Mouse (Mus musculus) neural tube, embryonic 12.5 days (tissue): ENCODE results near the gene Sh3yl1. TPM values are rescaled to one million over a fixed set of nuclear protein-coding genes. Genes with fewer than 3 reads are reported as not detected.

Experiments used
- ATAC-seq: fragments of 200-750 bp; cut with Nextera tagmentation; 2 replicates; pipeline ENCODE4 v1.8.0; 2017; ENCODE audit warnings: low read depth, mild to moderate bottlenecking, moderate TSS enrichment, moderate library complexity; ENCODE audit not compliant: low FRiP score
- H3K27ac ChIP-seq: fragments of 300-500 bp; sonication (generic); 2 replicates; pipeline ENCODE4 v1.5.1; 2016
- H3K27me3 ChIP-seq: fragments of 300-500 bp; sonication (generic); replicated peaks from 2 replicates; pipeline ENCODE4 v1.6.1; 2016; ENCODE audit warnings: mild to moderate bottlenecking
- H3K36me3 ChIP-seq: fragments of 300-500 bp; sonication (generic); 2 replicates; pipeline ENCODE4 v1.6.1; 2016; ENCODE audit warnings: mild to moderate bottlenecking
- H3K4me1 ChIP-seq: fragments of 300-500 bp; sonication (generic); 2 replicates; pipeline ENCODE4 v1.6.1; 2016
- H3K4me2 ChIP-seq: fragments of 300-500 bp; sonication (generic); replicated peaks from 2 replicates; pipeline ENCODE4 v1.6.1; 2016; ENCODE audit warnings: mild to moderate bottlenecking
- H3K4me3 ChIP-seq: fragments of 300-500 bp; sonication (generic); 2 replicates; pipeline ENCODE4 v1.5.1; 2016
- H3K9ac ChIP-seq: fragments of 300-500 bp; sonication (generic); 2 replicates; pipeline ENCODE4 v1.6.1; 2016; ENCODE audit warnings: mild to moderate bottlenecking
- H3K9me3 ChIP-seq: fragments of 300-500 bp; sonication (generic); 2 replicates; pipeline ENCODE4 v1.6.1; 2016; ENCODE audit warnings: mild to moderate bottlenecking
- WGBS: fragments of 180-500 bp; shearing (Covaris S2); methylation state at CpG from one replicate; pipeline ENCODE4 v1.1.7; 2016; 5-methylcytosine and 5-hydroxymethylcytosine counted together
- polyA plus RNA-seq: library from polyadenylated mRNA; unstranded; fragments of >200 nt; fragmentation: Nextera tagmentation; extraction: Ambion mirVana; gene quantifications from 2 replicates; pipeline ENCODE4 v1.2.1, GENCODE M21; 2016

Gene Sh3yl1
- 31.7 and 32.0 TPM in 2 replicates for polyA plus RNA-seq

DNA sequence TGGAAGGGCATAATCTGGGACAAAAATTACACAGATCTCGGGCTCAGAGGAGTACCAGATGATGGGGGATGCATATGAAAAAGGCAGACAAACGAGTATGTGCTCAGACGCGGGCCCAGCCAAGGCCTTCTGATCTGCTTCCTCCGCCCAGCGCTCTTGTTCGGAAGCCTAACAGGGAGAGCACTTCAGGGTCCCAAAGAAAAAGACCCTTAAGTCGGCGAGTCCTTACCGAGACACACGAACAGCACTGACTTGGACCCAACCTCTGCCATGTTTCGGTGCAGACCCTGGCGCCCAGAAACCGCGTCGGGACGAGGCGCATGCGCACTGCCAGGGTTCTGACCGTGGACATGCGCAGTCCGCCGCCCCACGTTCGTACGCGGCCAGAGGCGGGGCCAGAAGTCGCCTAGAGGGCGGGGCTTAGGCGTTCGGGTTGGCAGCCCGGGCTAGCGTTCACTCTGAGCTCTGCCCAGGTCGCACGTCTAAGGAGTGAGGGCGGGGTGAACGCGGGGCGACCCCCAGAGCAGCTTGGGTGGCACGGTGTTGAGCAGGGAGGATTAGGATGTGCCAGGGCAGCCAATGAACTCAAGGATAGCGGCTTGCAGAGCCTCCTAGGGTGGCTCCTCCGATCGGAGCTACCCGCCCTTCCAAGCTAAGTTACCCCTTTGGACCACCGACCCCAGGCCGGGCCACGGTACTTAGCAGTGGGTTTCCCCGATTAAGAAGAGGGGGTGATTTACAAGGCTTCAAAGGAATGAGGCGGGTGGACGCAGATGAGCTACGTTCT is at the start of gene Sh3yl1, which contains the start of gene Acp1:
Sh3yl1 (plus strand) TSS at position 408 of the 787 bp plus-strand sequence.
Acp1 (minus strand) TSS at position 329 of the 787 bp plus-strand sequence.
- Histone ChIP-seq H3K4me3 (peak within 1 kb of the TSS; percentile 57), H3K27ac (no peak within 1 kb of the TSS), H3K9ac (peak within 1 kb of the TSS; percentile 76), H3K36me3 (no peaks in the 10 kb centered on the region), H3K27me3 (no peaks in the 10 kb centered on the region), H3K9me3 (no peaks in the 10 kb centered on the region), H3K4me1 (peaks cover 7% of the 10 kb centered on the region), H3K4me2 (peak within 1 kb of the TSS; percentile 97)
- peak; percentile 98 for ATAC-seq
- under 1% methylated on average over 52 of the region's 52 CpGs for WGBS

DNA sequence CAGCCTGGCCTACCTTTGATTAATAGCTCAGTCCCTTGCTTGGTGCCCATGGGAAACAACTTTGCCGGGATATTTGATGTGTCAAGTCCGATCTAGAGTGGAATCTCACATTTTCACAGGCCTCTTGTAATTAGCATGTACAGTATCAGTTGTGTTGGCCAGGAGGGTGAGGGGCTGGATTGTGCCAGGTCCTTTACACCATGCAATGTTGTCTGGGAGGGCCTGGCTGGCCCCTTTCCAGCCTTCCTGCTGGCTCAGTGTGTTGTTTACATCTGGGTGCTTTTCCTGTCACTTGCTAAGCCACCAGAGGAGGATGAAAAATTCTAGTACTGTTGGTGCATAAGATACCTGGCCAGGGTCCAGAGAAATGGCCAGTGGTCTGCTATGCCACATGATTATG is 47.1 kb upstream of the Sh3yl1 start:
- H3K27me3 ChIP-seq: no peaks in the 10 kb centered on the region
- ATAC-seq: no peak
- no peaks in the 10 kb centered on the region for H3K9me3 ChIP-seq
- no peak overlapping the region for H3K4me3 ChIP-seq
- 67% methylated on average over 2 of the region's 2 CpGs for WGBS
- no peak overlapping the region for H3K4me2 ChIP-seq
- H3K9ac ChIP-seq: no peak overlapping the region
- H3K36me3 ChIP-seq: no peaks in the 10 kb centered on the region
- no peaks in the 10 kb centered on the region for H3K4me1 ChIP-seq
- no peak overlapping the region for H3K27ac ChIP-seq

DNA sequence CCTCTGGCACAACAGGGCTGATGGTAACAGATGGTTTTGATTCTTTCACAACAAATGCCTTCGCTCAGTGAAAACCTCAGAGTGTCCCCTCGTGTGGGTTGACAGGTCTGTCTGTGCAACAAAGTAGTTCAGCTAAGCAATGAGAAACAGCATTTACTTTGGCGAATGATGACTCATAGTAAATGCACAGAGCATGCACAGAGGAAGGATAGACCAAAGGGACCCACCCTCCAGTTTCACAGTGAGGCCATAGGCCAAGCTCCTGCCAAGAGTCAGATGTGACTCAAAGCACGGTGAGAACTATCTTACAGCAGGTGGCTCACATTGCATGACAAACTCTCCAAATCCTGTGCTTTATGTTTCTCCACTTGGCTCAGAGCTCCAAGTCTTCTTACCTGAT is 45.7 kb upstream of the Sh3yl1 start:
- Histone ChIP-seq H3K27me3 (no peaks in the 10 kb centered on the region), H3K36me3 (no peaks in the 10 kb centered on the region), H3K9ac (no peak overlapping the region), H3K9me3 (no peaks in the 10 kb centered on the region), H3K4me3 (no peak overlapping the region), H3K27ac (no peak overlapping the region), H3K4me2 (no peak overlapping the region), H3K4me1 (no peaks in the 10 kb centered on the region)
- WGBS: 86% methylated on average over 4 of the region's 4 CpGs
- no peak for ATAC-seq

DNA sequence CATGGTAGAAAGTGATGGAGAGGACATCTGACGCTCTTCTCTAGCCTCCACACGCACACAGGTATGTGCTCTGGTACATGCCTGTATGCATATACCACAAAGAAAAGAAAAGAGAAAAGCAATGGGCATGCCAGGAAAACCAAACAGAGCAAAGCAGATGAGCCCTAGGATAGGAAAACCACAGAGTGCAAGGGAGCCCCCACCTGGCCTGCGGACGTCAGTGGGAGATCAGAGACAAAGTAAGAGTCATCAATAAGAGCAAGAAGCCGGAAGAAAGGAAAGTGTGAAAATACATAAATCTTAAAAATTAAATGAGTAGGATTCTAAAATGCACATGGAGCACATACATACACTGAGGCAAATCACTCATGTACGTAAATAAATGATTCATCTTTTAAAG is 32.0 kb upstream of the Sh3yl1 start:
- Histone ChIP-seq H3K36me3 (no peaks in the 10 kb centered on the region), H3K9ac (no peak overlapping the region), H3K4me1 (peaks cover 7% of the 10 kb centered on the region), H3K27me3 (peaks cover 23% of the 10 kb centered on the region), H3K4me3 (no peak overlapping the region), H3K4me2 (no peak overlapping the region), H3K27ac (no peak overlapping the region), H3K9me3 (no peaks in the 10 kb centered on the region)
- WGBS: 74% methylated on average over 6 of the region's 6 CpGs
- ATAC-seq: no peak

DNA sequence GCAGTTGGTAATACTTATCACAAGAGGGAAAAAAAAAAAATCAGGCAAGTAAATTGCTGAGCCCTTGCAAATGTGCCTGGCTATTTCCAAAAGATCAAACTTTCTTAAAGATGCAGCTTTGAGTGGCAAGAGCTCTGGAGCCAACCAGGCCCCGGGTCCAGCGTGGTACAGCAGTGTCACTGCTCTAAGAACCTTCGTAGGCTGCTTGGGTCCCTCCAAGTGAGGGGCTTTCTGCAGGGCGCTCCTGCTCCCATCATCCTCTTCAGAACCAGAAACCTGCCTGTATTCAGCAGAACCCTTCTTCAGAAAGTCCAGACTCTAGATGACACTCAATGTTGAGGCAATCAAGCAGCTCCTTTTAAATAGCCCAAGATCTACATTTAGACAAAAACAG is 27.9 kb upstream of the Sh3yl1 start:
- Histone ChIP-seq H3K27ac (no peak overlapping the region), H3K36me3 (no peaks in the 10 kb centered on the region), H3K4me1 (peaks cover 13% of the 10 kb centered on the region), H3K4me2 (peak overlapping the region; percentile 99), H3K9ac (peak overlapping the region; percentile 45; the same call in 1 of the 2 replicates), H3K9me3 (no peaks in the 10 kb centered on the region), H3K4me3 (peak overlapping the region; percentile 48), H3K27me3 (peaks cover 39% of the 10 kb centered on the region)
- WGBS: 20% methylated on average over 4 of the region's 4 CpGs
- ATAC-seq: no peak

DNA sequence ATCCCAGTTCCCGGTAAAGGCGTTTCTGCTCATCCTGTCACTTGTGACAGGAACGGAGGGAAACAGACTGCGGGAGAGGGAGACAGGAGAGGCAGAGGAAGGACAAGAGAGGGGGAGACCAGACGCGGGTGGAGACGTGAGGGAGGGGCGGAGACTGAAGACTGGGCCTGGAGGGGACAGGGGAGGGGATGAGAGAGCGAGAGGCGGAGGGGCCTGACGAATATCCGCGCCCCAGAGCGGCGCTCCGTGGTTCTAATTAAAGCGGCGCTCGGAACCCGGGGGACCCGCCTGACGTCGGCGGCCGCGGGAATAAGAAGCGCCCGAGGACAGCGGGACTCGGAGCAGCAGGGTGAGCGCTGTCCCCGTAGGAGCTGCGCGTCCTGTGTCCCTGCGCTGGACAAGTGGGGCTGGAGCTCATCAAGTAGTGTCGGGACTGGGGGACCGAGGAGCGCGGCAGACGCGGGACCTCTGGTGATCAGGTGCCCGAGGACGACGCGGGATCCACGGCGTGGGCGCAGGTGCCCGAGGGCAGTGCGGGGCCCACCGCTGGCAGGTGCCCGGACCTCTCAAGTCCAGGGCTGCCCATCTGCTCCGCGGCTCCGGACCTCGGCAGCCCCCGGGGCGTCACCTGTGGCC is 27.4 kb upstream of the Sh3yl1 start, which contains the start of gene Alkal2:
Alkal2 (plus strand) TSS at position 337 of the 636 bp plus-strand sequence.
- H3K27ac ChIP-seq: no peak within 1 kb of the TSS
- WGBS: under 1% methylated on average over 56 of the region's 58 CpGs
- no peaks in the 10 kb centered on the region for H3K36me3 ChIP-seq
- H3K4me2 ChIP-seq: peak within 1 kb of the TSS; percentile 99
- peaks cover 39% of the 10 kb centered on the region for H3K27me3 ChIP-seq
- peaks cover 13% of the 10 kb centered on the region for H3K4me1 ChIP-seq
- H3K9me3 ChIP-seq: no peaks in the 10 kb centered on the region
- H3K4me3 ChIP-seq: peak within 1 kb of the TSS; percentile 48
- ATAC-seq: peak; percentile 75
- H3K9ac ChIP-seq: peak within 1 kb of the TSS; percentile 45

DNA sequence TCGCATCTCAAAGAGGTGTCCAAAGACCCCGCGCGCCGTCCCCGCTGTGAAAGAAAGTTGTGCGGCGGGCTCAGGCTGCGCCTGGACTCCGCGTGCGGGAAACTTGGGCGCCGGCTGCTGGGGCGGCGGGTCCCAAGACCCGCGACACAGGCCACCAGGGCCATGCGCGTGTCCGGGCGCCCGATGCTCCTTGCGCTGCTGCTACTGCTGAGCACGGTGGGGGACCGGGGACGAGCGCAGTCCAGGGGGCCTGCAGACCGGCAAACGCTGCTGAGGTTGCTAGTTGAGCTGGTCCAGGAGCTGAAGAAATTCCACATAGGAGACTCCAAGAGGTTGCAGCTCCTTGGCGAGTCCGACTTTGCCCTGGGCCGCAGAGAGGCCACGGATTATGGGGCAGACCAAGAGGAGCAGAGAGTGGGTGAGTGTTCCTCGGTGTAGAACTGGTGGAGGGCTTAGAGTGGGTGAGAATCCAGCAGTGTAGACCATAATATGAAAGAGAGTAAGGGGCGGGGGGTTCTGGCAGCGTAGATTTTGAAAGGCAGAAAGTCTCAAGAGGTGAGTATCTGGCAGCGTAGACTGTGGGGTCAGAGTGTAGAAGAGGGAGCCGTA is 26.7 kb upstream of the Sh3yl1 start:
- 9% methylated on average over 39 of the region's 39 CpGs for WGBS
- no peaks in the 10 kb centered on the region for H3K9me3 ChIP-seq
- H3K4me1 ChIP-seq: peaks cover 13% of the 10 kb centered on the region
- H3K27ac ChIP-seq: no peak overlapping the region
- H3K27me3 ChIP-seq: peaks cover 39% of the 10 kb centered on the region
- no peaks in the 10 kb centered on the region for H3K36me3 ChIP-seq
- H3K4me2 ChIP-seq: peak overlapping the region; percentile 99
- H3K4me3 ChIP-seq: peak overlapping the region; percentile 48
- peak; percentile 56; the same call in 1 of the 2 replicates for ATAC-seq
- H3K9ac ChIP-seq: peak overlapping the region; percentile 45

DNA sequence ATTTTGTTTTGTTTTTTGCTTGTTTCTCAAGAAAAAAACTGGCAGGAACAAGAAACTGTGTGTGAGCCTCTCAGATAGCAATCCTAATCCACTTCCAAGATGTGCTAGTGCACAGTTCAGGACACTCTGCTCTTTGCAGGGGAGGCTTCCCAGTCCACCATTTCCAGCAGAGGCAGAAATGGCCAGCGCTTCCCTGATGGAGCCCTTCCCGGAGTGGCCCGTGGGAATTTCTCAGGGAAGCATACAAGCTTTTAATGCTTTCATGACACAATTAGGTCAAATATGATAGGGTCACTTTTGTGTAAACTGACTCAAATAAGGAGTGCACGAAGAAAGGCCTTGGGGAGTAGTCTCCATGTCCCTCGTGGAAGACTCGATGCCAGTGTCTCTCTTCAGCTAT is 25.6 kb upstream of the Sh3yl1 start:
- H3K4me3 ChIP-seq: no peak overlapping the region
- 79% methylated on average over 6 of the region's 6 CpGs for WGBS
- no peak for ATAC-seq
- no peak overlapping the region for H3K27ac ChIP-seq
- H3K36me3 ChIP-seq: no peaks in the 10 kb centered on the region
- no peak overlapping the region for H3K4me2 ChIP-seq
- H3K4me1 ChIP-seq: peaks cover 13% of the 10 kb centered on the region
- H3K27me3 ChIP-seq: peaks cover 39% of the 10 kb centered on the region
- no peak overlapping the region for H3K9ac ChIP-seq
- no peaks in the 10 kb centered on the region for H3K9me3 ChIP-seq

DNA sequence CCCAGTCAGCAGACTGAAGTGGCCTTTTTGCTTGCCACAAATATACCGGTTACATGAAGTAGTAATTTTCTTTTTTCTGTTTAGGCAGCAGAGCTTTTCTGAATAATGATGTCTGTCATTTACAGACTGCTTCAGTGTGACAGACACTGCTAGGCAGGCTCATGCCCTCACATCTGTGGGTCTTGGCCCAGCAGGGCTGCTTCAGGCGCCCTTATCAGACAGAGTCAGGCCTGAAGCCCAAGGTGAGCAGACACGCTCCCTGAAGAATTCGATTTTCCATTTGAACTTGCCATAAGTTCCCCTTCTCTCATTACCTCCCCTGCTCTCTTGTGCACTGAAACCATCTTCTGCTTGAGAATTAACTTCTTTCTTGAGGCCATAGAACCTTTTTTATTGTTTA is 23.5 kb upstream of the Sh3yl1 start:
- Histone ChIP-seq H3K9ac (no peak overlapping the region), H3K4me3 (no peak overlapping the region), H3K4me2 (no peak overlapping the region), H3K4me1 (peaks cover 13% of the 10 kb centered on the region), H3K27ac (no peak overlapping the region), H3K9me3 (no peaks in the 10 kb centered on the region), H3K36me3 (peaks cover 3% of the 10 kb centered on the region; the same call in 1 of the 2 replicates), H3K27me3 (peaks cover 29% of the 10 kb centered on the region)
- 91% methylated on average over 4 of the region's 4 CpGs for WGBS
- no peak for ATAC-seq

DNA sequence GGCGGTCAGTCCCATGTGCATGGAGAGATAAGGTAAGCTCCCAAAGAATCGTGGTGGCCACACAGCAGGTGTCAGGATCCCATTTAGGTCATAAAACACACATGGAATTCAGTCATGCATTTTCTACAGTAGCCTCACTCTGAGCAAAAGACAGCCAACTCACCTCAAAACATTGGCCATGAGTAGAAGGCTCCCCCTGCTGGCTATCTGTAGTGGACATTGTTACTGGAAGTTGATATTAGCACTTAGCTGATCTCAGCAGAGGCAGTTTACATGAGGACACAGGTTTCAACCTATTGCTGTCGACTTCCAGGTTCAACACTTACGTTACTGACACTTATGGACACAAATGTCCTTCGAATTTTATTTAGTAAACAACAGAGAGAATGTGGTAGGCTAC is 21.4 kb upstream of the Sh3yl1 start:
- H3K4me1 ChIP-seq: no peaks in the 10 kb centered on the region
- 0 out of 2 replicates have a peak, but pooled peaks have one; percentile 17 for ATAC-seq
- H3K27ac ChIP-seq: no peak overlapping the region
- WGBS: 40% methylated on average over 5 of the region's 5 CpGs
- peaks cover 9% of the 10 kb centered on the region for H3K27me3 ChIP-seq
- no peak overlapping the region for H3K9ac ChIP-seq
- no peak overlapping the region for H3K4me2 ChIP-seq
- no peaks in the 10 kb centered on the region for H3K9me3 ChIP-seq
- H3K36me3 ChIP-seq: peaks cover 9% of the 10 kb centered on the region; the same call in 1 of the 2 replicates
- no peak overlapping the region for H3K4me3 ChIP-seq

DNA sequence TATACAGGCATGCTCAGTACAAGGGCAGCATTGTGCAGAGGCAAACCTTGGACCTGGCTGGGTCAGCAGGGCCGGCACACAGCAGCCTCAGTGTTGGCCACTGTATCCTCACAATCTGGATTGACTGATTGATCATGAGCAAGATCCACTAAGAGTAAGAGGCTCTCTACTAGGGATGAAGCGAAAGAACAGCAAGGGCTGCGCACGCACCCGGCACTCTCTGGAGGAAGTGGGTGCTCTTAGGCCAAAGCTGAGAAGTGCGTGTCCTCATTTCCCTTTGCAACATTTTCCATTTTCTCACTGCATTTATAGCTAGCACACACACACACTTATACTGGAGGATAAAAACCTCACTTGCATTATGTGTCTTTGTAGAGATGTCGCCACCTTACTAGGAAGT is 20.0 kb upstream of the Sh3yl1 start:
- 84% methylated on average over 7 of the region's 7 CpGs for WGBS
- no peak overlapping the region for H3K9ac ChIP-seq
- H3K9me3 ChIP-seq: no peaks in the 10 kb centered on the region
- no peak overlapping the region for H3K27ac ChIP-seq
- H3K4me2 ChIP-seq: no peak overlapping the region
- no peaks in the 10 kb centered on the region for H3K4me1 ChIP-seq
- peaks cover 15% of the 10 kb centered on the region; the same call in 1 of the 2 replicates for H3K36me3 ChIP-seq
- H3K27me3 ChIP-seq: no peaks in the 10 kb centered on the region; the same call in 1 of the 2 replicates
- no peak for ATAC-seq
- no peak overlapping the region for H3K4me3 ChIP-seq

DNA sequence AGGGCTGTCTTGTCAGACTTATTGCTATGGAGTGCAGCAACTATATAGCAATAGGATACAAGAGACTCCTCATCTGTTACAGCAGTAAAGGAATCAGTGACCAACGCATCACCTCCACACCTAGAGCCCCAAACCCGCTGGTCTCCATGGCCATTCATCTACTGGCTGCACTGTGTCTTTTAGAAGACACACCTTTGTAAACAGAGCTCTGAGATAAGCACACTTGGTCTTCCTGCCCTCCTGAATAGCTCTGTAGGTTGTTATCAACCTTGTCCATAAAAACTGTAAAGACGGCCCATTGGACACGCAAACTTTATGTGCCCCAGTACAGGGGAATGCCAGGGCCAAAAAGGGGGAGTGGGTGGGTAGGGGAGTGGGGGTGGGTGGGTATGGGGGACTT is 14.4 kb upstream of the Sh3yl1 start:
- H3K27me3 ChIP-seq: no peaks in the 10 kb centered on the region
- H3K27ac ChIP-seq: no peak overlapping the region
- peaks cover 21% of the 10 kb centered on the region; the same call in 1 of the 2 replicates for H3K36me3 ChIP-seq
- ATAC-seq: no peak
- H3K9ac ChIP-seq: no peak overlapping the region
- no peak overlapping the region for H3K4me2 ChIP-seq
- H3K4me3 ChIP-seq: no peak overlapping the region
- WGBS: 97% methylated on average over 4 of the region's 4 CpGs
- no peaks in the 10 kb centered on the region for H3K4me1 ChIP-seq
- H3K9me3 ChIP-seq: no peaks in the 10 kb centered on the region
